Comparison of ENCODE assay signal across 22 mouse cellular contexts in the genomic region with DNA sequence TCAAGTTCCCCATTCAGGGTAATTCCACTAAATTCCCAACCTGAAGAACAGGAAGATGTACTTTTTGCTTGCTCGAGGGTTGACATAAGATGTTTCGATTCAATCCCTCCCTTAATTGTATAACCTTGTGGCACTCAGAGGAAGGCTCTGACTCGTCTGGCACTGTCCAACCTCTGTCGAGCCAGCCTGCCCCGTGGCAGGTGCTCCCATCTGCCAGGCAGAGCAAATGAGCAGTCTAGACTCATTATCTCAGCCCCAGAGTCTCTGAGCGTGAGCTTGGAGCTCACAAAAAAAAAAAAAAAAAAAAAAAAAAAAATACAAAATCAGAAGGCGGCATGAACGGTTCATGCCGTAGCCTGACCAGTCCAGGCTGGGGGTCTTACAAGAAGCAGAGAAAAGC.
DNase-seq lines count a peak whose midpoint lies in the region; ATAC-seq and TF ChIP-seq lines count a peak whose summit lies in the region.
"Had no signal": no experiment of that assay in that cellular context is flagged by ENCODE, and none has a peak within 500 bp of the region (broad histone marks: within the 10 kb centered on the region; RNA-seq: fewer than 3 reads in every experiment).

No protein-coding gene starts in this region.

- no peak overlapping the region for H3K9ac ChIP-seq in midbrain, embryonic 12.5 days (replicated peaks)
- H3K9ac ChIP-seq in midbrain, embryonic 14.5 days (replicated peaks; ENCODE audit: low read length), result no peak overlapping the region
- no peak overlapping the region for H3K9ac ChIP-seq in liver, embryonic 11.5 days (ENCODE audit: low read depth, low read length)
- H3K9ac ChIP-seq: embryonic facial prominence, embryonic 13.5 days; limb, embryonic 13.5 days; liver, embryonic 15.5 days had no signal

- DNase-seq in cerebellum, adult 18-20 months, result peak; percentile 26 to 42
- no peak for DNase-seq in cerebellum, adult 8-10 months
- no peak for DNase-seq in midbrain, embryonic 10.5 days (ENCODE audit: low spot score)
- peak; percentile 31 to 45 for DNase-seq in cerebellum, postnatal 14 days
- DNase-seq in midbrain, embryonic 14.5 days, result peak; percentile 53
- DNase-seq in lung, adult 2 months, result no peak
- DNase-seq in liver, embryonic 11.5 days (ENCODE audit: low spot score), result no peak
- DNase-seq: gastrocnemius, adult 2 months; heart, adult 11 months; kidney, adult 18-20 months; kidney, postnatal 14 days; layer of hippocampus, adult 9-11 months; lung, postnatal 10 days; right cerebral cortex, postnatal 25 days; thymus, postnatal 14 days had no signal

- no peak overlapping the region for H3K4me2 ChIP-seq in midbrain, embryonic 12.5 days (replicated peaks)
- H3K4me2 ChIP-seq in midbrain, embryonic 14.5 days (ENCODE audit: low read length), result no peak overlapping the region
- H3K4me2 ChIP-seq in liver, embryonic 11.5 days, result no peak overlapping the region
- H3K4me2 ChIP-seq: embryonic facial prominence, embryonic 13.5 days; limb, embryonic 13.5 days; liver, embryonic 15.5 days had no signal

- H3K4me3 ChIP-seq in midbrain, embryonic 12.5 days, result no peak overlapping the region
- no peak overlapping the region for H3K4me3 ChIP-seq in midbrain, embryonic 10.5 days
- no peak overlapping the region for H3K4me3 ChIP-seq in midbrain, embryonic 14.5 days (replicated peaks; ENCODE audit: low read depth, low read length)
- no peak overlapping the region for H3K4me3 ChIP-seq in lung, adult 2 months (replicated peaks; ENCODE audit: extremely low read depth, low read depth, low read length)
- no peak overlapping the region for H3K4me3 ChIP-seq in liver, embryonic 11.5 days (ENCODE audit: low read depth, low read length)
- H3K4me3 ChIP-seq: embryonic facial prominence, embryonic 13.5 days; gastrocnemius, adult 2 months; limb, embryonic 13.5 days; liver, embryonic 15.5 days; megakaryocyte, embryonic 14.5 days had no signal

- peak; percentile 74; the same call in 1 of the 2 replicates for ATAC-seq in midbrain, embryonic 12.5 days (ENCODE audit: low FRiP score, low read depth)
- ATAC-seq in midbrain, embryonic 14.5 days (ENCODE audit: low FRiP score, low TSS enrichment), result peak; percentile 66; the same call in 1 of the 2 replicates
- no peak for ATAC-seq in liver, embryonic 11.5 days (replicated peaks; ENCODE audit: low FRiP score)

- no peak for TF ChIP-seq CTCF in lung, adult 2 months (IDR thresholded peaks at IDR 0.05; ENCODE audit: insufficient read depth, low read length)

- H3K27ac ChIP-seq in midbrain, embryonic 12.5 days (replicated peaks), result no peak overlapping the region
- no peak overlapping the region for H3K27ac ChIP-seq in midbrain, embryonic 10.5 days (replicated peaks)
- H3K27ac ChIP-seq in midbrain, embryonic 14.5 days (replicated peaks; ENCODE audit: low read depth, low read length), result no peak overlapping the region
- no peak overlapping the region for H3K27ac ChIP-seq in liver, embryonic 11.5 days (ENCODE audit: low read depth, low read length)
- H3K27ac ChIP-seq: embryonic facial prominence, embryonic 13.5 days; gastrocnemius, adult 2 months; limb, embryonic 13.5 days; liver, embryonic 15.5 days; stomach, postnatal 0 days had no signal

- no peak for TF ChIP-seq POLR2A in lung, adult 2 months (IDR thresholded peaks at IDR 0.05; ENCODE audit: borderline replicate concordance, extremely low read depth, low read depth, low read length)

- H3K9me3 ChIP-seq in midbrain, embryonic 12.5 days, result no peaks in the 10 kb centered on the region
- no peaks in the 10 kb centered on the region for H3K9me3 ChIP-seq in midbrain, embryonic 10.5 days (replicated peaks)
- no peaks in the 10 kb centered on the region for H3K9me3 ChIP-seq in midbrain, embryonic 14.5 days (ENCODE audit: control insufficient read depth, low read length)
- H3K9me3 ChIP-seq in liver, embryonic 11.5 days (ENCODE audit: control insufficient read depth, low read length), result no peaks in the 10 kb centered on the region
- H3K9me3 ChIP-seq: embryonic facial prominence, embryonic 13.5 days; limb, embryonic 13.5 days; liver, embryonic 15.5 days had no signal

- WGBS in midbrain, embryonic 12.5 days, result 69% methylated on average over 9 of the region's 9 CpGs
- 85% methylated on average over 9 of the region's 9 CpGs for WGBS in midbrain, embryonic 10.5 days
- WGBS in midbrain, embryonic 14.5 days, result 46% methylated on average over 9 of the region's 9 CpGs
- 65% methylated on average over 9 of the region's 9 CpGs for WGBS in lung, adult 2 months
- WGBS in liver, embryonic 11.5 days, result 80% methylated on average over 9 of the region's 9 CpGs

- no peaks in the 10 kb centered on the region for H3K36me3 ChIP-seq in midbrain, embryonic 12.5 days
- no peaks in the 10 kb centered on the region for H3K36me3 ChIP-seq in midbrain, embryonic 10.5 days
- no peaks in the 10 kb centered on the region for H3K36me3 ChIP-seq in midbrain, embryonic 14.5 days (ENCODE audit: control insufficient read depth, insufficient read depth, low read length)
- H3K36me3 ChIP-seq in liver, embryonic 11.5 days (ENCODE audit: control insufficient read depth, insufficient read depth, low read length), result no peaks in the 10 kb centered on the region
- H3K36me3 ChIP-seq: embryonic facial prominence, embryonic 13.5 days; limb, embryonic 13.5 days; liver, embryonic 15.5 days had no signal

- no peaks in the 10 kb centered on the region for H3K27me3 ChIP-seq in midbrain, embryonic 12.5 days
- no peaks in the 10 kb centered on the region for H3K27me3 ChIP-seq in midbrain, embryonic 10.5 days (ENCODE audit: low read depth, poor library complexity, severe bottlenecking)
- H3K27me3 ChIP-seq in midbrain, embryonic 14.5 days (ENCODE audit: control insufficient read depth, insufficient read depth, low read length), result no peaks in the 10 kb centered on the region
- no peaks in the 10 kb centered on the region for H3K27me3 ChIP-seq in liver, embryonic 11.5 days (replicated peaks; ENCODE audit: control insufficient read depth, insufficient read depth, low read length)
- H3K27me3 ChIP-seq: CH12.LX; embryonic facial prominence, embryonic 13.5 days; limb, embryonic 13.5 days; liver, embryonic 15.5 days; megakaryocyte, embryonic 14.5 days had no signal

- no peaks in the 10 kb centered on the region for H3K4me1 ChIP-seq in midbrain, embryonic 12.5 days
- H3K4me1 ChIP-seq in midbrain, embryonic 10.5 days, result no peaks in the 10 kb centered on the region
- 0 out of 2 replicates have a peak, but pooled peaks cover 7% of the 10 kb centered on the region for H3K4me1 ChIP-seq in midbrain, embryonic 14.5 days (ENCODE audit: control insufficient read depth, insufficient read depth, low read length)
- H3K4me1 ChIP-seq in lung, adult 2 months (ENCODE audit: control insufficient read depth, insufficient read depth, low read length), result no peaks in the 10 kb centered on the region
- no peaks in the 10 kb centered on the region for H3K4me1 ChIP-seq in liver, embryonic 11.5 days (replicated peaks; ENCODE audit: control insufficient read depth, insufficient read depth, low read length)
- H3K4me1 ChIP-seq: embryonic facial prominence, embryonic 13.5 days; limb, embryonic 13.5 days; liver, embryonic 15.5 days; megakaryocyte, embryonic 14.5 days had no signal

Comparison
In these comparisons a context has a peak if more than half of its experiments do, and no peak if none do; other contexts are left out.
1. DNase-seq: peak in cerebellum, adult 18-20 months (2 of 2), cerebellum, postnatal 14 days (2 of 2) and midbrain, embryonic 14.5 days (single experiment); none in cerebellum, adult 8-10 months (single experiment), midbrain, embryonic 10.5 days (single experiment), lung, adult 2 months (single experiment) and liver, embryonic 11.5 days (single experiment).